Mouse (Mus musculus): ENCODE results near the gene Tkt. TPM values are rescaled to one million over a fixed set of nuclear protein-coding genes. Genes with fewer than 3 reads are reported as not detected.
A peak's percentile ranks its signal among the peaks of the same experiment; 100 is the strongest.

Tkt gene
- polyA plus RNA-seq, 1 experiment from 2014 or later: 238 TPM

- Histone ChIP-seq H3K9me3 (replicated peaks; ENCODE audit: low read length) (no peaks in the 10 kb centered on the region), H3K4me2 (ENCODE audit: low read length) (no peak overlapping the region), H3K9ac (ENCODE audit: low read depth, low read length) (no peak overlapping the region), H3K4me1 (replicated peaks; ENCODE audit: insufficient read depth, low read length) (no peaks in the 10 kb centered on the region), H3K4me3 (replicated peaks; ENCODE audit: low read depth, low read length) (no peak overlapping the region), H3K36me3 (ENCODE audit: insufficient read depth, low read length) (peaks cover 66% of the 10 kb centered on the region), H3K27ac (no peak overlapping the region), H3K27me3 (ENCODE audit: insufficient read depth, low read length) (no peaks in the 10 kb centered on the region)
- no peak for TF ChIP-seq CTCF (IDR thresholded peaks at IDR 0.05; ENCODE audit: low read depth)
- no peak for ATAC-seq (replicated peaks; ENCODE audit: low FRiP score, low read depth)
- DNase-seq (ENCODE audit: low spot score): no peak
- WGBS: 81% methylated on average over 6 of the region's 6 CpGs
Observed at GRCm38 (mm10) chr14:30523356-30523755, 24.8 kb upstream of the Tkt start.

DNA sequence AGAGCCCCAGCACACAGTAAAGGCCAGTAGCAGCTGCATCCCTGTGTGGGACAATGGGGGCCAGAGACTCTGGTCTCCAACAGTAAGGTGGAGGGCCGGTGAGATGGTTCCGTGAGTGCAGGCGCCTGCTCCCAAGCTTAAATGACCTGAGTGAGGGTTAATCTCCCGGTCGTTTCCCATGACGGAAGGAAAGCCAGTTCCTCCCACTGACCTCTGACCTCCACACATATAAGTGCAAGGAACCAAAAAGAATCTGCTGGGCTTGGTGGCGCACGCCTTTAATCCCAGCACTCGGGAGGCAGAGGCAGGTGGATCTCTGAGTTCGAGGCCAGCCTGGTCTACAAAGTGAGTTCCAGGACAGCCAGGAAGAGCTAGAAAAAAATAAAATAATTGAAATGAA lies 19.8 kb upstream of the Tkt start:
- Histone ChIP-seq H3K4me3 (replicated peaks; ENCODE audit: low read depth, low read length) (no peak overlapping the region), H3K9ac (ENCODE audit: low read depth, low read length) (no peak overlapping the region), H3K4me1 (replicated peaks; ENCODE audit: insufficient read depth, low read length) (no peaks in the 10 kb centered on the region; the same call in 1 of the 2 replicates), H3K4me2 (ENCODE audit: low read length) (no peak overlapping the region), H3K9me3 (replicated peaks; ENCODE audit: low read length) (no peaks in the 10 kb centered on the region), H3K36me3 (ENCODE audit: insufficient read depth, low read length) (peaks cover 23% of the 10 kb centered on the region), H3K27ac (no peak overlapping the region), H3K27me3 (ENCODE audit: insufficient read depth, low read length) (no peaks in the 10 kb centered on the region)
- ATAC-seq (replicated peaks; ENCODE audit: low FRiP score, low read depth): no peak
- no peak for TF ChIP-seq CTCF (IDR thresholded peaks at IDR 0.05; ENCODE audit: low read depth)
- no peak for DNase-seq (ENCODE audit: low spot score)
- WGBS: 77% methylated on average over 10 of the region's 10 CpGs

GRCm38 (mm10) chr14:30528961-30529360 lies 19.2 kb upstream of the Tkt start:
- Histone ChIP-seq H3K9ac (ENCODE audit: low read depth, low read length) (no peak overlapping the region), H3K9me3 (replicated peaks; ENCODE audit: low read length) (no peaks in the 10 kb centered on the region), H3K27me3 (ENCODE audit: insufficient read depth, low read length) (no peaks in the 10 kb centered on the region), H3K27ac (no peak overlapping the region), H3K36me3 (ENCODE audit: insufficient read depth, low read length) (peaks cover 17% of the 10 kb centered on the region), H3K4me2 (ENCODE audit: low read length) (no peak overlapping the region), H3K4me3 (replicated peaks; ENCODE audit: low read depth, low read length) (no peak overlapping the region), H3K4me1 (replicated peaks; ENCODE audit: insufficient read depth, low read length) (no peaks in the 10 kb centered on the region; the same call in 1 of the 2 replicates)
- no peak for TF ChIP-seq CTCF (IDR thresholded peaks at IDR 0.05; ENCODE audit: low read depth)
- whole genome bisulfite sequencing: 78% methylated on average over 5 of the region's 5 CpGs
- ATAC-seq (replicated peaks; ENCODE audit: low FRiP score, low read depth) (no peak), DNase-seq (ENCODE audit: low spot score) (no peak)

DNA sequence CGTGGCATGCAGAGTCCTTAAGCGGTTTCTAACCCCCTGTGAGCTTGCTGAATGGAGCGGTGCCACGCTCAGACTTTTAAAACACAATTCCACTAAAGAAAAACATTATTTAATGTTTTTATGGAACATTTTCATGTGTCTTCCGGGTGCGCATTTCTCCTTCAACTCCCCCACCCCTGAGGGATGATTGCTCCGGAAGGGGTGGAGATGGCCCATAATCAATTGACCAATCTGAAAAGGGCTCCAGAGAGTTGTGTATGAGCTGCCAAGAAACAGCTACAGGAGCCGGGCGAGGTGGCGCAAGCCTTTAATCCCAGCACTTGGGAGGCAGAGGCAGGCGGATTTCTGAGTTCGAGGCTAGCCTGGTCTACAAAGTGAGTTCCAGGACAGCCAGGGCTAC lies 18.7 kb upstream of the Tkt start:
- Histone ChIP-seq H3K4me3 (replicated peaks; ENCODE audit: low read depth, low read length) (no peak overlapping the region), H3K4me2 (ENCODE audit: low read length) (no peak overlapping the region), H3K4me1 (replicated peaks; ENCODE audit: insufficient read depth, low read length) (no peaks in the 10 kb centered on the region; the same call in 1 of the 2 replicates), H3K9ac (ENCODE audit: low read depth, low read length) (no peak overlapping the region), H3K27me3 (ENCODE audit: insufficient read depth, low read length) (no peaks in the 10 kb centered on the region), H3K36me3 (ENCODE audit: insufficient read depth, low read length) (peaks cover 16% of the 10 kb centered on the region), H3K9me3 (replicated peaks; ENCODE audit: low read length) (no peaks in the 10 kb centered on the region), H3K27ac (no peak overlapping the region)
- no peak for DNase-seq (ENCODE audit: low spot score)
- 95% methylated on average over 11 of the region's 12 CpGs for WGBS
- ATAC-seq (replicated peaks; ENCODE audit: low FRiP score, low read depth): no peak
- TF ChIP-seq CTCF (IDR thresholded peaks at IDR 0.05; ENCODE audit: low read depth): no peak

DNA sequence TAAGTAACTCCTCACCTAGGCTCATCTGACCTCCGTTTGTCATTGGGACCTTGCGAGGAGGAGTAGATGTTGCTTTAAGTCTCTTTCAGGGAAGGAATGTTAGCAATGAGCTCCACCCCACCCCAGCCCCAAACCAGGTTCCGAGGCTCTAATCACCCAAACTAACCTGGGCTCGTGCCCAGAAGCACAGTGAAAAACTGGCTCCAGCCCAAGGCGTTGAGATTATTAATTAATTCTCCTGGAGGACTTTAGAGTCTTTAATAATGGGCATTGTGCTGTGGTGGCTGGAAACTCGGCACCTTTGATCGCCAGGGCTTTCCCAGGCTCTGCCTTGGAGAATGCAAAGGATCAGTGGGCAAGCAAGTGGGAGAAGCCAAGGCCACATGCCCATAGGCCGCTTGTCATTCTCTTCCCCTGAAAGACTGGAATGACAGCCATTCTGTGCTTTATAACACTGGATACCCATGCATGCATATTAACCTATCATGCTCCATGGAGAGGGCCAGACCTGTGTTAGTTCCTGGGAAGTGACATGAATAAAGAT lies 17.4 kb upstream of the Tkt start:
- Histone ChIP-seq H3K36me3 (ENCODE audit: insufficient read depth, low read length) (peaks cover 15% of the 10 kb centered on the region), H3K4me3 (replicated peaks; ENCODE audit: low read depth, low read length) (no peak overlapping the region), H3K27me3 (ENCODE audit: insufficient read depth, low read length) (no peaks in the 10 kb centered on the region), H3K4me1 (replicated peaks; ENCODE audit: insufficient read depth, low read length) (no peaks in the 10 kb centered on the region; the same call in 1 of the 2 replicates), H3K9me3 (replicated peaks; ENCODE audit: low read length) (no peaks in the 10 kb centered on the region), H3K4me2 (ENCODE audit: low read length) (no peak overlapping the region), H3K27ac (peak overlapping the region; percentile 77), H3K9ac (ENCODE audit: low read depth, low read length) (no peak overlapping the region)
- WGBS: 34% methylated on average over 8 of the region's 8 CpGs
- TF ChIP-seq CTCF (IDR thresholded peaks at IDR 0.05; ENCODE audit: low read depth): no peak
- peak; percentile 86 for ATAC-seq (replicated peaks; ENCODE audit: low FRiP score, low read depth)
- peak; percentile 57 for DNase-seq (ENCODE audit: low spot score)

DNA sequence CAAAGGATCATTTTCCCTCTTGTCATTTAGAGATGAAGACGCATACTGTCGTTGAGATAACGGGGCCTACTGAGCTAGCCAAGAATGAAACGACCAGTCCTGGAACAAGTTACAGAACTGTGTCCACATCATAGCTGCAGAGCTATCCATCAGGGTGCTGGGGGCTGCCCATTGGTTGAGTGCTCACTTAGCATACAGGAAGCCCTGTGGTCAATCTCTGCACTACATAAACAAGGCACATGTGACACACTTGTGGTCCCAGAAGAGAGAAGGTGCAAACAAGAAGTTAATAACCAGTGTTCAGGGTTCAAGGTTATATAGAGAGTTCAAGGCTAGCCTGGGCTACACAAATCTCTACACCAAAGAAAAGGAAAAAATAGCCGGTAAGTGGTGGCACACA lies 16.7 kb upstream of the Tkt start:
- Histone ChIP-seq H3K9me3 (replicated peaks; ENCODE audit: low read length) (no peaks in the 10 kb centered on the region), H3K9ac (ENCODE audit: low read depth, low read length) (no peak overlapping the region), H3K36me3 (ENCODE audit: insufficient read depth, low read length) (peaks cover 8% of the 10 kb centered on the region), H3K4me3 (replicated peaks; ENCODE audit: low read depth, low read length) (no peak overlapping the region), H3K4me2 (ENCODE audit: low read length) (no peak overlapping the region), H3K4me1 (replicated peaks; ENCODE audit: insufficient read depth, low read length) (no peaks in the 10 kb centered on the region; the same call in 1 of the 2 replicates), H3K27me3 (ENCODE audit: insufficient read depth, low read length) (no peaks in the 10 kb centered on the region), H3K27ac (peak overlapping the region; percentile 77; the same call in 1 of the 2 replicates)
- no peak for TF ChIP-seq CTCF (IDR thresholded peaks at IDR 0.05; ENCODE audit: low read depth)
- 80% methylated on average over 5 of the region's 5 CpGs for WGBS
- DNase-seq (ENCODE audit: low spot score): no peak
- ATAC-seq (replicated peaks; ENCODE audit: low FRiP score, low read depth): peak; percentile 45; the same call in 1 of the 2 replicates

GRCm38 (mm10) chr14:30531896-30532295 lies 16.3 kb upstream of the Tkt start:
- Histone ChIP-seq H3K4me3 (replicated peaks; ENCODE audit: low read depth, low read length) (no peak overlapping the region), H3K4me2 (ENCODE audit: low read length) (no peak overlapping the region), H3K36me3 (ENCODE audit: insufficient read depth, low read length) (peaks cover 5% of the 10 kb centered on the region; the same call in 1 of the 2 replicates), H3K27me3 (ENCODE audit: insufficient read depth, low read length) (no peaks in the 10 kb centered on the region), H3K9ac (ENCODE audit: low read depth, low read length) (no peak overlapping the region), H3K4me1 (replicated peaks; ENCODE audit: insufficient read depth, low read length) (no peaks in the 10 kb centered on the region; the same call in 1 of the 2 replicates), H3K27ac (peak overlapping the region; percentile 77; the same call in 1 of the 2 replicates), H3K9me3 (replicated peaks; ENCODE audit: low read length) (no peaks in the 10 kb centered on the region)
- ATAC-seq (replicated peaks; ENCODE audit: low FRiP score, low read depth): no peak
- TF ChIP-seq CTCF (IDR thresholded peaks at IDR 0.05; ENCODE audit: low read depth): no peak
- DNase-seq (ENCODE audit: low spot score): no peak
- WGBS: 91% methylated on average over 6 of the region's 6 CpGs

Measured in kidney, postnatal 0 days (tissue).